Mouse (Mus musculus): ENCODE data around the gene Zfhx2. TPM values are rescaled to one million over a fixed set of nuclear protein-coding genes. Genes with fewer than 3 reads are reported as not detected.
A peak's percentile ranks its signal among the peaks of the same experiment; 100 is the strongest.

The Zfhx2 gene
- 30.4 and 33.6 TPM in 2 replicates for polyA plus RNA-seq (2015; fragmentation: Nextera tagmentation; extraction: Ambion mirVana)

DNA sequence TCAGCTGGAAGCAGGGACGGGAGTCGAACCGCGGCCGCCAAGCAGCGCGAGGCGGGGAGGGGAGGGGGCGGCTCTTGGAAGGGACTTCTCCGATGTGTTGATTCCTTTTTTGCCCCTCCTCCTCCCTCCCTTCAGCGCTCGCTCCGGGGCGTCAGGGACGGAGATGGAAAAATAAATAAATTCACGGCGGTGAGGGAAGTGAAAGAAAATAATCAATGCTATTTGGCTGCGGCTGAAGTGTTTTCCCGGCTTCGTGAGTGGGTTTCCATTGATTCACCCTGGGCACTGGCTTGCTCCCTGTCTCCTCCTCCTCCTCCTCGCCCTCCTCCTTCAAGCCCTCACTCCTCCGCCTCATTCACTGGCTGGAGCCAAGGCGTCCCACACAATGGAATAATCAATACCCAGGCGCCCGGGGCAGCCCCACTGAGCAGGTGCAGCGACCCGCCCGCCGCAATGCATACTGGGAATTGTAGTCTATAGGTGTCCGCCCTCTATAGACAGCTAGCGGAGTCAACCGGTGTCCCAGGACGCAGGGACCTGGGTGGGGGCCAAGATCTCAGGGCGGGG is at the start of gene Zfhx2:
Zfhx2 (minus strand) TSS at position 314 of the 567 bp plus-strand sequence.
- peak; percentile 91 for ATAC-seq (ENCODE audit: low read depth)
- H3K27ac ChIP-seq (replicated peaks), result peak within 1 kb of the TSS; percentile 98
- under 1% methylated on average over 34 of the region's 34 CpGs for WGBS

GRCm38 (mm10) chr14:55139313-55139712 is 47.2 kb upstream of the Zfhx2 start:
- Histone ChIP-seq H3K9ac (no peak overlapping the region), H3K27me3 (no peaks in the 10 kb centered on the region), H3K36me3 (no peaks in the 10 kb centered on the region), H3K4me2 (no peak overlapping the region), H3K27ac (replicated peaks) (no peak overlapping the region), H3K4me3 (no peak overlapping the region), H3K4me1 (replicated peaks) (no peaks in the 10 kb centered on the region), H3K9me3 (no peaks in the 10 kb centered on the region)
- no peak for ATAC-seq (ENCODE audit: low read depth)
- WGBS, result 61% methylated on average over 7 of the region's 7 CpGs

More for the DNA sequence above, at the start of gene Zfhx2:
- Histone ChIP-seq H3K27me3 (no peaks in the 10 kb centered on the region), H3K4me3 (peak within 1 kb of the TSS; percentile 79), H3K4me1 (replicated peaks) (peaks cover 74% of the 10 kb centered on the region), H3K36me3 (no peaks in the 10 kb centered on the region), H3K4me2 (peak within 1 kb of the TSS; percentile 90), H3K9ac (peak within 1 kb of the TSS; percentile 99), H3K9me3 (no peaks in the 10 kb centered on the region)

- no peak overlapping the region for H3K4me3 ChIP-seq
- H3K9ac ChIP-seq, result no peak overlapping the region
- no peaks in the 10 kb centered on the region for H3K36me3 ChIP-seq
- H3K4me1 ChIP-seq (replicated peaks), result no peaks in the 10 kb centered on the region
- no peak overlapping the region for H3K4me2 ChIP-seq
- no peaks in the 10 kb centered on the region for H3K9me3 ChIP-seq
- no peak for ATAC-seq (ENCODE audit: low read depth)
- H3K27me3 ChIP-seq, result no peaks in the 10 kb centered on the region
- WGBS, result 84% methylated on average over 8 of the region's 8 CpGs
- no peak overlapping the region for H3K27ac ChIP-seq (replicated peaks)
Observed at GRCm38 (mm10) chr14:55135676-55136075, 43.6 kb upstream of the Zfhx2 start.

- no peak overlapping the region for H3K4me2 ChIP-seq
- no peak overlapping the region for H3K27ac ChIP-seq (replicated peaks)
- 0 out of 2 replicates have a peak, but pooled peaks cover 5% of the 10 kb centered on the region for H3K27me3 ChIP-seq
- ATAC-seq (ENCODE audit: low read depth), result no peak
- H3K36me3 ChIP-seq, result no peaks in the 10 kb centered on the region
- 65% methylated on average over 7 of the region's 7 CpGs for WGBS
- no peak overlapping the region for H3K9ac ChIP-seq
- no peak overlapping the region for H3K4me3 ChIP-seq
- no peaks in the 10 kb centered on the region for H3K9me3 ChIP-seq
- H3K4me1 ChIP-seq (replicated peaks), result peaks cover 9% of the 10 kb centered on the region
Observed at GRCm38 (mm10) chr14:55126521-55126920, 34.4 kb upstream of the Zfhx2 start.

DNA sequence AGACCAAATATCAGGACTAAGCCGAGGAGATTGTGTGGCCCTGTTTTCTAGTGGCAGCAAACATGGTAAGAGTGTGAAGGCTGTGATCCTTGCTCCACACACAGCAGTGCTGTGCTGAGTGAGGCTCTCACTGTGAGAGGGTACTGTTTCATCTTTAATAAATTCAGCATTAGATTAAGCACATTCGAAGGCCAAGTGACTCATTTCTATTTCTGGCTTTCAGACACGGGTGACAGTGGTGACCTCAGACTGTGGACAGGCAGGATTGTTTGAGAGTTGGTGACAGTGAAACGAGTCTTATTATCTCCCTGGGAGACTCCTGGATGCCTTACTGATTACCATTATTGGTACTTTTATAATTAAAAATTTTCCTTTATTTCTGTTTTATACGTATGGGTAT is 33.6 kb upstream of the Zfhx2 start:
- Histone ChIP-seq H3K4me1 (replicated peaks) (peaks cover 9% of the 10 kb centered on the region), H3K9me3 (no peaks in the 10 kb centered on the region), H3K9ac (no peak overlapping the region), H3K4me3 (no peak overlapping the region), H3K27ac (replicated peaks) (no peak overlapping the region), H3K36me3 (no peaks in the 10 kb centered on the region), H3K27me3 (0 out of 2 replicates have a peak, but pooled peaks cover 5% of the 10 kb centered on the region), H3K4me2 (no peak overlapping the region)
- 87% methylated on average over 5 of the region's 5 CpGs for WGBS
- no peak for ATAC-seq (ENCODE audit: low read depth)

- no peaks in the 10 kb centered on the region for H3K9me3 ChIP-seq
- H3K4me3 ChIP-seq, result no peak overlapping the region; the same call in 1 of the 2 replicates
- H3K9ac ChIP-seq, result peak overlapping the region; percentile 52
- peak overlapping the region; percentile 87 for H3K27ac ChIP-seq (replicated peaks)
- peaks cover 12% of the 10 kb centered on the region for H3K4me1 ChIP-seq (replicated peaks)
- H3K4me2 ChIP-seq, result peak overlapping the region; percentile 39
- H3K36me3 ChIP-seq, result no peaks in the 10 kb centered on the region
- 29% methylated on average over 8 of the region's 8 CpGs for WGBS
- peak; percentile 28; the same call in 1 of the 2 replicates for ATAC-seq (ENCODE audit: low read depth)
- 0 out of 2 replicates have a peak, but pooled peaks cover 5% of the 10 kb centered on the region for H3K27me3 ChIP-seq
Observed at GRCm38 (mm10) chr14:55122359-55122758, 30.2 kb upstream of the Zfhx2 start.

GRCm38 (mm10) chr14:55121947-55122346 is 29.8 kb upstream of the Zfhx2 start:
- 0 out of 2 replicates have a peak overlapping the region, but pooled peaks have one; percentile 52 for H3K9ac ChIP-seq
- ATAC-seq (ENCODE audit: low read depth), result peak; percentile 85
- no peak overlapping the region; the same call in 1 of the 2 replicates for H3K4me3 ChIP-seq
- no peaks in the 10 kb centered on the region for H3K9me3 ChIP-seq
- H3K27ac ChIP-seq (replicated peaks), result peak overlapping the region; percentile 87
- H3K27me3 ChIP-seq, result 0 out of 2 replicates have a peak, but pooled peaks cover 5% of the 10 kb centered on the region
- H3K4me2 ChIP-seq, result peak overlapping the region; percentile 39
- 7% methylated on average over 5 of the region's 5 CpGs for WGBS
- no peaks in the 10 kb centered on the region for H3K36me3 ChIP-seq
- peaks cover 16% of the 10 kb centered on the region for H3K4me1 ChIP-seq (replicated peaks)

GRCm38 (mm10) chr14:55119421-55120134 is 27.5 kb upstream of the Zfhx2 start:
- peaks cover 39% of the 10 kb centered on the region for H3K4me1 ChIP-seq (replicated peaks)
- no peaks in the 10 kb centered on the region for H3K9me3 ChIP-seq
- 0 out of 2 replicates have a peak, but pooled peaks cover 10% of the 10 kb centered on the region for H3K27me3 ChIP-seq
- no peak for ATAC-seq (ENCODE audit: low read depth)
- no peak overlapping the region for H3K4me3 ChIP-seq
- H3K36me3 ChIP-seq, result no peaks in the 10 kb centered on the region
- no peak overlapping the region for H3K27ac ChIP-seq (replicated peaks)
- WGBS, result 74% methylated on average over 4 of the region's 4 CpGs
- no peak overlapping the region for H3K4me2 ChIP-seq
- H3K9ac ChIP-seq, result no peak overlapping the region

- H3K36me3 ChIP-seq, result no peaks in the 10 kb centered on the region
- H3K27ac ChIP-seq (replicated peaks), result no peak overlapping the region
- H3K9me3 ChIP-seq, result no peaks in the 10 kb centered on the region
- ATAC-seq (ENCODE audit: low read depth), result no peak
- H3K27me3 ChIP-seq, result peaks cover 11% of the 10 kb centered on the region
- H3K4me1 ChIP-seq (replicated peaks), result peaks cover 46% of the 10 kb centered on the region
- H3K4me2 ChIP-seq, result no peak overlapping the region
- 76% methylated on average over 4 of the region's 4 CpGs for WGBS
- H3K4me3 ChIP-seq, result no peak overlapping the region
- H3K9ac ChIP-seq, result no peak overlapping the region
Observed at GRCm38 (mm10) chr14:55118852-55119251, 26.7 kb upstream of the Zfhx2 start.

GRCm38 (mm10) chr14:55116425-55117200 is 24.5 kb upstream of the Zfhx2 start, which contains the start of gene Jph4:
Gene Jph4, minus strand, starts transcription at chr14:55116935.
- peaks cover 32% of the 10 kb centered on the region for H3K27me3 ChIP-seq
- WGBS, result 3% methylated on average over 21 of the region's 21 CpGs
- peak within 1 kb of the TSS; percentile 82 for H3K4me3 ChIP-seq
- no peaks in the 10 kb centered on the region for H3K9me3 ChIP-seq
- peak within 1 kb of the TSS; percentile 90 for H3K9ac ChIP-seq
- H3K27ac ChIP-seq (replicated peaks), result peak within 1 kb of the TSS; percentile 96
- peak within 1 kb of the TSS; percentile 91 for H3K4me2 ChIP-seq
- H3K36me3 ChIP-seq, result peaks cover 14% of the 10 kb centered on the region
- H3K4me1 ChIP-seq (replicated peaks), result peaks cover 57% of the 10 kb centered on the region
- peak; percentile 74 for ATAC-seq (ENCODE audit: low read depth)

GRCm38 (mm10) chr14:55115846-55116245 is 23.7 kb upstream of the Zfhx2 start:
- WGBS, result 1% methylated on average over 8 of the region's 8 CpGs
- H3K9me3 ChIP-seq, result no peaks in the 10 kb centered on the region
- H3K4me2 ChIP-seq, result peak overlapping the region; percentile 91
- H3K4me3 ChIP-seq, result peak overlapping the region; percentile 82
- H3K27me3 ChIP-seq, result peaks cover 35% of the 10 kb centered on the region
- peaks cover 14% of the 10 kb centered on the region for H3K36me3 ChIP-seq
- H3K9ac ChIP-seq, result peak overlapping the region; percentile 90
- peak overlapping the region; percentile 96 for H3K27ac ChIP-seq (replicated peaks)
- peak; percentile 52 for ATAC-seq (ENCODE audit: low read depth)
- peaks cover 61% of the 10 kb centered on the region for H3K4me1 ChIP-seq (replicated peaks)
